Mouse (Mus musculus): ENCODE results near the gene Aqp3.

- no peak for TF ChIP-seq CTCF (IDR thresholded peaks at IDR 0.05; ENCODE audit: extremely low read depth, insufficient read depth, low read length)
- TF ChIP-seq POLR2A (IDR thresholded peaks at IDR 0.05; ENCODE audit: extremely low read depth, insufficient read depth, low read length): no peak
Observed at GRCm38 (mm10) chr4:41046254-41046795, 51.7 kb downstream of the Aqp3 start.
